Mouse (Mus musculus) forebrain, postnatal 0 days (tissue): ENCODE measurements at regions not wholly inside any gene's neighbourhood (a gene's known extent, or its start where the extent isn't known, plus 50 kb on each side); places are given as distances from the start of the nearest gene placed in this dataset.
A peak's percentile ranks its signal among the peaks of the same experiment; 100 is the strongest.

Experiments
- ATAC-seq: fragments of 200-750 bp; cut with Nextera tagmentation; 2 replicates; pipeline ENCODE4 v1.8.0; 2017; ENCODE audit warnings: mild to moderate bottlenecking, moderate library complexity
- DNase-seq: peaks from one replicate; pipeline ENCODE4 v3.0.0-alpha.2; 2015
- H3K27ac ChIP-seq: fragments of 300-500 bp; sonication (generic); 2 replicates; pipeline ENCODE4 v1.5.1; 2014; ENCODE audit warnings: low read depth, mild to moderate bottlenecking, antibody characterized with exemption, low read length, moderate library complexity, mixed read lengths
- H3K27me3 ChIP-seq: fragments of 300-500 bp; sonication (generic); 2 replicates; pipeline ENCODE4 v1.6.1; 2014; ENCODE audit warnings: mild to moderate bottlenecking, low read length, mixed read lengths; ENCODE audit not compliant: insufficient read depth
- H3K36me3 ChIP-seq: fragments of 300-500 bp; sonication (generic); 2 replicates; pipeline ENCODE4 v1.6.1; 2014; ENCODE audit warnings: mild to moderate bottlenecking, moderate library complexity; ENCODE audit not compliant: insufficient read depth
- H3K4me1 ChIP-seq: fragments of 300-500 bp; sonication (generic); 2 replicates; pipeline ENCODE4 v1.6.1; 2014; ENCODE audit warnings: antibody characterized with exemption; ENCODE audit not compliant: insufficient read depth
- H3K4me2 ChIP-seq: fragments of 300-500 bp; sonication (generic); 2 replicates; pipeline ENCODE4 v1.6.1; 2014; ENCODE audit warnings: low read depth, mild to moderate bottlenecking, moderate library complexity
- H3K4me3 ChIP-seq: fragments of 300-500 bp; sonication (generic); 2 replicates; pipeline ENCODE4 v1.5.1; 2014; ENCODE audit warnings: low read depth, low read length, mixed read lengths
- H3K9ac ChIP-seq: fragments of 300-500 bp; sonication (generic); 2 replicates; pipeline ENCODE4 v1.6.1; 2014; ENCODE audit warnings: mild to moderate bottlenecking
- H3K9me3 ChIP-seq: fragments of 300-500 bp; sonication (generic); 2 replicates; pipeline ENCODE4 v1.6.1; 2016; ENCODE audit warnings: low read length
- CTCF ChIP-seq: sonication (generic); IDR thresholded peaks from 2 replicates; pipeline ENCODE4 v1.5.1; 2016; ENCODE audit warnings: antibody characterized with exemption, control low read depth, low read depth
- WGBS: fragments of 180-500 bp; shearing (Covaris S2); extraction: QIAGEN DNeasy Blood & Tissue Kit; methylation state at CpG from one replicate; pipeline ENCODE4 v1.1.7; 2014; 5-methylcytosine and 5-hydroxymethylcytosine counted together

GRCm38 (mm10) chr2:178830313-178830712, 400.0 kb downstream of the Cdh26 start:
- no peak overlapping the region for H3K4me3 ChIP-seq
- H3K36me3 ChIP-seq, result no peaks in the 10 kb centered on the region
- 85% methylated on average over 3 of the region's 3 CpGs for WGBS
- no peak overlapping the region for H3K9ac ChIP-seq
- H3K27ac ChIP-seq, result no peak overlapping the region
- no peaks in the 10 kb centered on the region for H3K9me3 ChIP-seq
- no peaks in the 10 kb centered on the region for H3K27me3 ChIP-seq
- no peak for DNase-seq
- H3K4me1 ChIP-seq, result peaks cover 7% of the 10 kb centered on the region; the same call in 1 of the 2 replicates
- 0 out of 2 replicates have a peak, but pooled peaks have one; percentile 20 for ATAC-seq
- no peak overlapping the region for H3K4me2 ChIP-seq
- TF ChIP-seq CTCF, result no peak

- H3K36me3 ChIP-seq, result no peaks in the 10 kb centered on the region
- no peak for DNase-seq
- WGBS, result 91% methylated on average over 7 of the region's 7 CpGs
These were observed 404.7 kb downstream of the Cdh26 start for GRCm38 (mm10) chr2:178834986-178835385.

GRCm38 (mm10) chr2:178838571-178838970, 408.2 kb downstream of the Cdh26 start:
- TF ChIP-seq CTCF, result no peak
- WGBS, result 7% methylated on average over 6 of the region's 6 CpGs
- Histone ChIP-seq H3K4me1 (peaks cover 21% of the 10 kb centered on the region), H3K9ac (no peak overlapping the region), H3K4me2 (no peak overlapping the region), H3K27me3 (no peaks in the 10 kb centered on the region), H3K4me3 (no peak overlapping the region), H3K27ac (no peak overlapping the region), H3K36me3 (no peaks in the 10 kb centered on the region), H3K9me3 (no peaks in the 10 kb centered on the region)
- no peak for DNase-seq
- no peak for ATAC-seq

More at GRCm38 (mm10) chr2:178834986-178835385, 404.7 kb downstream of the Cdh26 start:
- H3K9me3 ChIP-seq, result no peaks in the 10 kb centered on the region
- no peak overlapping the region for H3K27ac ChIP-seq
- no peak overlapping the region for H3K4me2 ChIP-seq
- H3K4me3 ChIP-seq, result no peak overlapping the region
- peaks cover 6% of the 10 kb centered on the region; the same call in 1 of the 2 replicates for H3K4me1 ChIP-seq
- no peak overlapping the region for H3K9ac ChIP-seq
- no peak for TF ChIP-seq CTCF
- ATAC-seq, result no peak
- H3K27me3 ChIP-seq, result no peaks in the 10 kb centered on the region

- Histone ChIP-seq H3K27ac (no peak overlapping the region), H3K4me2 (no peak overlapping the region), H3K4me3 (no peak overlapping the region), H3K4me1 (peaks cover 24% of the 10 kb centered on the region), H3K9ac (no peak overlapping the region), H3K27me3 (no peaks in the 10 kb centered on the region), H3K9me3 (no peaks in the 10 kb centered on the region), H3K36me3 (no peaks in the 10 kb centered on the region)
- DNase-seq, result peak; percentile 92
- 35% methylated on average over 2 of the region's 2 CpGs for WGBS
- ATAC-seq, result peak; percentile 88
- no peak for TF ChIP-seq CTCF
These were observed 410.6 kb downstream of the Cdh26 start for GRCm38 (mm10) chr2:178840975-178841374.

GRCm38 (mm10) chr2:178842595-178842994, 412.3 kb downstream of the Cdh26 start:
- no peak for TF ChIP-seq CTCF
- Histone ChIP-seq H3K36me3 (no peaks in the 10 kb centered on the region), H3K9ac (no peak overlapping the region), H3K27ac (0 out of 2 replicates have a peak overlapping the region, but pooled peaks have one; percentile 21), H3K4me2 (no peak overlapping the region), H3K4me3 (no peak overlapping the region), H3K4me1 (peaks cover 24% of the 10 kb centered on the region), H3K9me3 (no peaks in the 10 kb centered on the region), H3K27me3 (no peaks in the 10 kb centered on the region)
- no peak for DNase-seq
- WGBS, result 38% methylated on average over 12 of the region's 12 CpGs
- ATAC-seq, result 0 out of 2 replicates have a peak, but pooled peaks have one; percentile 10

GRCm38 (mm10) chr2:178843458-178843857, 413.1 kb downstream of the Cdh26 start:
- no peak overlapping the region for H3K27ac ChIP-seq
- DNase-seq, result no peak
- 95% methylated on average over 3 of the region's 3 CpGs for WGBS

GRCm38 (mm10) chr2:178844561-178844960, 414.2 kb downstream of the Cdh26 start:
- DNase-seq, result no peak
- H3K36me3 ChIP-seq, result no peaks in the 10 kb centered on the region
- H3K4me2 ChIP-seq, result no peak overlapping the region
- H3K4me1 ChIP-seq, result peaks cover 18% of the 10 kb centered on the region
- no peaks in the 10 kb centered on the region for H3K9me3 ChIP-seq
- no peak for ATAC-seq
- no peak for TF ChIP-seq CTCF
- no peak overlapping the region for H3K9ac ChIP-seq
- H3K27me3 ChIP-seq, result no peaks in the 10 kb centered on the region
- H3K27ac ChIP-seq, result no peak overlapping the region
- no peak overlapping the region for H3K4me3 ChIP-seq
- WGBS, result 29% methylated on average over 4 of the region's 4 CpGs

More at GRCm38 (mm10) chr2:178843458-178843857, 413.1 kb downstream of the Cdh26 start:
- TF ChIP-seq CTCF, result no peak
- no peaks in the 10 kb centered on the region for H3K9me3 ChIP-seq
- no peaks in the 10 kb centered on the region for H3K27me3 ChIP-seq
- H3K4me3 ChIP-seq, result no peak overlapping the region
- no peak for ATAC-seq
- peaks cover 22% of the 10 kb centered on the region for H3K4me1 ChIP-seq
- no peak overlapping the region for H3K9ac ChIP-seq
- H3K4me2 ChIP-seq, result no peak overlapping the region
- H3K36me3 ChIP-seq, result no peaks in the 10 kb centered on the region
